Mouse (Mus musculus) testis, adult 10 weeks (tissue): ENCODE results near the gene Armc8. TPM values are rescaled to one million over a fixed set of nuclear protein-coding genes. Genes with fewer than 3 reads are reported as not detected.

Experiments used
- polyA plus RNA-seq: library from polyadenylated mRNA; stranded (reverse); fragments of 350-450 nt; fragmentation: Illumina TruSeq; extraction: RNeasy Lipid Tissue Mini Kit (QIAGEN cat#74804); gene quantifications from one replicate; pipeline ENCODE4 v1.2.3, GENCODE M21; 2014; ENCODE audit warnings: low read depth, low replicate concordance

Gene Armc8
- polyA plus RNA-seq = 30.6 TPM

GRCm38 (mm10) chr9:99568347-99569070 is at the start of gene Armc8:
Gene Armc8 (minus strand): TSS chr9:99568899.

DNA sequence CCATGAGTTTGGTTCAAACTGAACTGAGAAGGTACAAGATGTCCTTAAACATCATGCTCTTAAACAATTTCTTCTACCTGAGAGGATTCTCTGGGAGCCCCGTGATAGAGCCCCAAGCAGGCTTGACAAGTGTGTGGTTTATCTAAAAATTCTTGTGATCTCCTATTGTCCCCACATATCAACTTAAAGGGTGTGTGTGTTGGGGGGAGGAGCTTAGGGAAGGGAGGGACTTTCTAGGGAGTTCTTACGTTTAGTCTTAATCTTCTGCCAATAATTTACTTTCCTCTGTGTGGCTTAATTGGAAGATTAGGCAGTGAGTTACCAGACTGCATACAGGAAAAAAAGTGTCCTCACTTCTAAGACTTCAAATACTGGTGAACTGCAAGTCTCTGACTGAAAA is 43.5 kb upstream of the Armc8 start, which contains the start of gene A4gnt:
Gene A4gnt, plus strand, starts transcription at position 301 of the 400 bp plus-strand sequence.

GRCm38 (mm10) chr9:99575677-99576480 is 7.2 kb upstream of the Armc8 start, which contains the start of gene Dbr1:
Gene Dbr1 (plus strand): TSS chr9:99575799.

GRCm38 (mm10) chr9:99451161-99451560 is 117.5 kb downstream of the Armc8 start, which contains the start of gene Nme9:
Gene Nme9 (plus strand): TSS chr9:99451475.

GRCm38 (mm10) chr9:99437031-99437764 is 131.5 kb downstream of the Armc8 start, which contains the start of gene Mras:
Gene Mras (minus strand): TSS chr9:99437381.

Other genes with a start within 250 kb of the Armc8 start
- gene Esyt3, start 210.3 kb downstream of the Armc8 start, polyA plus RNA-seq = 9.5 TPM
- gene Mras, start 131.5 kb downstream of the Armc8 start, polyA plus RNA-seq = 8.1 TPM
- not detected for gene Nme9, start 117.4 kb downstream of the Armc8 start, polyA plus RNA-seq
- 8.0 TPM for gene Dbr1, start 6.9 kb upstream of the Armc8 start, polyA plus RNA-seq
- not detected for gene A4gnt, start 43.6 kb upstream of the Armc8 start, polyA plus RNA-seq
- gene Dzip1l, start 60.6 kb upstream of the Armc8 start, polyA plus RNA-seq = 0.29 TPM
- gene Cldn18, start 148.4 kb upstream of the Armc8 start, polyA plus RNA-seq = not detected